Mouse (Mus musculus): Measurements from ENCODE around the gene Ogfr.

GRCm38 (mm10) chr2:180610283-180610682, 21.2 kb downstream of the Ogfr start:
- TF ChIP-seq CTCF (IDR thresholded peaks at IDR 0.05; ENCODE audit: extremely low read depth, insufficient read length, insufficient replicate concordance, low read depth, low read length) (no peak), POLR2A (IDR thresholded peaks at IDR 0.05; ENCODE audit: low read depth, low read length) (no peak)

Data from small intestine, adult 2 months (tissue).